Mouse (Mus musculus): Measurements from ENCODE around the gene Bmp2k. TPM values are rescaled to one million over a fixed set of nuclear protein-coding genes. Genes with fewer than 3 reads are reported as not detected.

Bmp2k gene
- total RNA-seq, 2 experiments from 2014 or later: 14.6 to 15.2 TPM

- no peak for DNase-seq (ENCODE audit: low spot score in 2 of 2)
These were observed 92.7 kb downstream of the Bmp2k start for GRCm38 (mm10) chr5:97090034-97090784.

DNA sequence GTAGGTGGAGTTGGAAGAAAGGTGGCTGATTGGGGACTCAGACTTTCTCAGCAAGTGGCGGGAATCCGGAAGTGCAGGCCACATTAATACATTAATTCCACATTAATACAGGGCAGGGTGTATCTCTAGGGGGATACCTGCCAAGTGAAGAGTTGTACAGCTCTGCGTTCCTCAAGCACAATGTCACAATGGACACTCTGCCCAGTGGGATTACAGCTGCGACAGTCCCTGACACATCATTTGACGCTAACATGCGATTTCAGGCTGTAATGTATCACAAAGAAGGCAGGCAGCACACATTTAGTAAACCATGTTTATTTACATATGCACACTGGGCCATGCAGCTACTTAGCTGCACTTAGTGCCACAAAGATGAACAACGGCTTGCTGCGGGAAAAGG, 95.5 kb downstream of the Bmp2k start:
- no peak for DNase-seq (ENCODE audit: low spot score in 2 of 2)

GRCm38 (mm10) chr5:97095335-97095734, 97.8 kb downstream of the Bmp2k start:
- no peak for DNase-seq (ENCODE audit: low spot score in 2 of 2)

- DNase-seq (ENCODE audit: low spot score in 2 of 2): peak in 1 of 2 experiments; percentile 7
These were observed 100.1 kb downstream of the Bmp2k start for GRCm38 (mm10) chr5:97097631-97098041.

GRCm38 (mm10) chr5:97099954-97100353, 102.5 kb downstream of the Bmp2k start:
- DNase-seq (ENCODE audit: low spot score in 2 of 2): no peak

DNA sequence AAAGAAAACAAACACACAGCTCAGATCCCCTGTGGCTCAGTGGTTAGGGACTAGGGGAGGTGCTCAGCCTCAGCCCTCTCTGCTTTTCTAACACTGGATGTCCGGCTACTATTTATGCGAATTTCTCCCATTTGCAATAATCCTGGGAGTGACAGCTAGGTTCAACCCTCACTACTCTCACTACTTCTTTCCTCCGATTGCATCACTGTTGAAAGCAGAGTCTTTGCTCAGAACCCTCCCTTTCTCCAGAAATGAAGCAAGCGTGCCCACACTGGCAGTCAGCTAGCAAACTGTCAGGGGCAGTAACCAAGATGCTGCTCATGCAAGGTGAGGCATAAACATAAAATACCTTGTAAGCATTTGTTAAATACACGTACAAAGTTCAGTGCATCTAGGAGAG, 110.8 kb downstream of the Bmp2k start:
- DNase-seq (ENCODE audit: low spot score in 2 of 2): no peak

- DNase-seq (ENCODE audit: low spot score in 2 of 2): no peak
These were observed 112.6 kb downstream of the Bmp2k start for GRCm38 (mm10) chr5:97110133-97110532.

GRCm38 (mm10) chr5:97110697-97111096, 113.2 kb downstream of the Bmp2k start:
- peak in 1 of 2 experiments; percentile 25 for DNase-seq (ENCODE audit: low spot score in 2 of 2)

DNA sequence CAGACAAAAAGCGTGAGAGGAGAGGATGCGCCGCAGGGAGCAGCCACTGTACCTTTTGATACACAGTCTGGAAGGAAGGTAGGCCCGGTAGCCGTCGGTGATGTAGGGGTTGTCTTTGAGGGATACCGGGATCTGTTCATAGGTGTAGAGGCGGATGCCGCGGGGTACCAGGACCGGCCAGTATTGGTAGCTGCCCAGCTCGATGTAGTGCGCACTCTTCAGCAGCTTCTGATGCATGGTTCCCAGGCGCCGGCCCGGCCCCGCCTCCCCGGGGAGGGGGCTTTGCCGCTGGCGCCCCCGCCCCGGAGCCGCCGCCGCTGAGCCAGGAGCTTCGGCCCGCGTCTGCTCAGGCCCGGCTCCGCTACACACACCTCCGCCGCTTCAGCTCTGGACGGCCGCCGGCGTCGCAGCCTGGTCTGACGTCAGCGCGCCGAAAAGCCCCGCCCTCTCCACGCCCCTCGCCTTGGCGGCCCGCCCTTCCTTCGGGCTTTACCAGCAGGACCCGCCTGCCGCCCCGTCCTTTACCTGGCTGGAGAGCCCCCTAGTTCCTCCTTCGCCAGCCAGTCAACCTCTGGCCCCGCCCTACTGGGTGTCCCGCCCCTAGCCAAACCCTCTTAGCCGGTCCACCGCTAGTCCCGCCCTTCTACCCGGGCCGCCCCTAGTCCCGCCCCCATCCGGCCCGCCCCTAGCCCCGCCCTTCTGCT, 113.9 kb downstream of the Bmp2k start, which contains the start of gene Paqr3:
Gene Paqr3 (minus strand): TSS at position 390 of the 704 bp plus-strand sequence.
- DNase-seq (ENCODE audit: low spot score in 2 of 2): peak; percentile 98 to 99

DNA sequence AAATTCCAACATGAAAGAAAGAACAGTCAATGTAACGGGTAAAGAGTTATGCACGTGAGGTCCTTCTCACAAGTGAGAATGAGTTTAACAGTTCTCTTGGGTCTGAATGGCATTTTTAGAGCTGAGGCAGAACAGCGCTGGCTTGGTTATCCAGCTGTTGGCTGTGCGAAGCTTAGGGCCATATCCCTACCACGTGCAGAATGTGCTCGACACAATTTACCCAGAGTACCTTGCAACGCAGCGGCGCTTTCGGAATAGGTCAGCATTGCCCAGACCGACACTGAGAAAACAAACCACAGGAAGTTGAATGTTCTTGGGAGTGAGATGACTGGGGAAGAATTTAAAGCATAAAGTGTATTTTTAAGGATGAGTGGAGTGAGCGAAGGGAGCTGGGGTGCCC, 127.5 kb downstream of the Bmp2k start:
- no peak for DNase-seq (ENCODE audit: low spot score in 2 of 2)

DNA sequence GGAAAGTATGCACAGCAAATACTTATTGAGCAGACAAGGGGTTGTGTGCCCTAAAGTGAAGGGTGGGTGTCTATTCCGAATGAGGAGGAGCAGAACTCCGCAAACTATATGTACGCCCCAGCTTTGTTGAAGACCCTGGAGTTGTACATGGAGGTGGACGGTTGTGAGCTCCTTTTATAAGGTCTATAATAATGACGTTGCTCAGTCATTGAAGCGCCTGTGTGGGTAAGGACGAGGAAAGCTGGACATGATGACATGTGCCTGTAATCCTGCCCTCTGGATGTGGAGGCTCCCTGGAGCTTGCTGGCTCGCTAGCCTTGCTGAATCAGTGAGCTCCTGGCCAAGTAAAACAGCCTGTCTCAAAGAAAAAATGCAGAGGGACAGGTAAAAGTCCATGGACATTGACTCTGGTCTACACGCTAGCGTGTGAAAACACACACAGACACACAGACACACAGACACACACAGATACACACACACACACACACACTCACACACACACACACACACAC, 128.0 kb downstream of the Bmp2k start:
- no peak for DNase-seq (ENCODE audit: low spot score in 2 of 2)

DNA sequence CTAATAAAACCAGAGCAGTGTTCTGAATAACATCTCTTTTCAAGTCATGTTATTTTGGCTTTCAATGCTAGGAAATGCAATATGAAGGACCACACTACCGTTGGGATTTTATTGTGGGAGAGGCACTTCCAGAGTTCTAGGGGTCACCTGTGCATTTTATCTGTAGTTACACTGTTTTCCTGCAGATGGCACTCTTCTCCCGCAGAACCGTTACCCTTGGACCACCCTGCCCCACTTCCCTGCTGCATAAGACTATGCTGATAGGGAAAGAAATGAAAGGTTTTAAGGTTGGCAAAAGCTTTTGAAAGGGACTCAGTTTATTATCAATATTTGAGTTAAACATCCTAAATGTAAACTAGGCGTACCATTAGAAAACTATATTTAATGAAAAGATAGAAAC, 128.5 kb downstream of the Bmp2k start:
- peak; percentile 59 to 72 for DNase-seq (ENCODE audit: low spot score in 2 of 2)

- no peak for DNase-seq (ENCODE audit: low spot score in 2 of 2)
These were observed 129.8 kb downstream of the Bmp2k start for GRCm38 (mm10) chr5:97127284-97127683.

- DNase-seq (ENCODE audit: low spot score in 2 of 2): peak; percentile 70 to 79
These were observed 131.0 kb downstream of the Bmp2k start for GRCm38 (mm10) chr5:97128242-97129226.

GRCm38 (mm10) chr5:97129589-97129988, 132.1 kb downstream of the Bmp2k start:
- no peak for DNase-seq (ENCODE audit: low spot score in 2 of 2)

- no peak for DNase-seq (ENCODE audit: low spot score in 2 of 2)
These were observed 137.8 kb downstream of the Bmp2k start for GRCm38 (mm10) chr5:97135331-97135730.

Other genes starting within 250 kb of the Bmp2k start
- gene Anxa3, start 204.3 kb upstream of the Bmp2k start, total RNA-seq (2021): 10 to 100 TPM; 18.9 to 23.0 TPM
- gene Paqr3, start 113.9 kb downstream of the Bmp2k start, total RNA-seq (2021): 10 to 100 TPM; 29.3 to 33.6 TPM